Mouse (Mus musculus) T-helper 17 cell (primary cell): ENCODE measurements around the gene Otub2.
"Not testable (repeated sequence)": the region's sequence is repeated elsewhere in the genome, so short reads cannot be mapped to it uniquely, and the experiment has no call there.

ENCODE experiments used
- in situ Hi-C, 2 experiments: fragments of 300-600 bp; cut with MboI, MseI; formaldehyde crosslinking; loops; 1 replicate in 1 of 2; 2 replicates in 1 of 2; pipeline ENCODE4 v1.15.1; 2025; ENCODE audit warnings: high pct_unique_total_duplicates in 2 of 2

The Otub2 gene

GRCm38 (mm10) chr12:103433986-103434731 lies 45.7 kb downstream of the Otub2 start, which contains the start of gene Ifi27:
Ifi27 (plus strand) TSS chr12:103434211.
- in situ Hi-C loops, result loop anchor here in 1 of 2 experiments (5.0 kb wide), 1 partner anchor 58 kb away; no protein-coding TSS in a partner anchor

GRCm38 (mm10) chr12:103434861-103435260 lies 46.4 kb downstream of the Otub2 start:
- in situ Hi-C loops, result loop anchor here in 1 of 2 experiments (5.0 kb wide), 1 partner anchor 57 kb away; no protein-coding TSS in a partner anchor

DNA sequence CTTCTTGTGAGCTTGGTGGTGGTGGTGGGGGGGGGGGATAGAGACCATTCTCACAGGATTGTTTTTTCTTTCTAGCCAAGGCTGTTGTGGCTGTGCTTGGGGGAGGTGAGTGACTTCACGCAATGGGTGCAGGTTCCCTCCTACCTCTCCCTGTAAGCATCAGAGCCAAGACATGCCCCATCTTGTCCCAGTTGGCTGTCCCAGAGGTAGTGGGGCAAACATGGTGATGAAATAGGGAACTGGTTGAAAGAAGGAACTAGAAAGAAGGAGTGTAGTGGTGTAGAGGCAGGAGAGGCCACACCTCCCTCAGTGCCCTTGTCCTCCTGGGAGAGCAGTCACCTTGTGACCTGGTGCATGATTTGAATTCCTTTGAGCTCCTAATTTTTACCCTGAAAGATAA lies 49.1 kb downstream of the Otub2 start:
- in situ Hi-C loops, result no loop called here

- in situ Hi-C loops, result no loop called here
Measured at GRCm38 (mm10) chr12:103443524-103443923, 55.0 kb downstream of the Otub2 start, which contains the start of gene Ifi27l2a. Ifi27l2a (minus strand) TSS chr12:103443680.

GRCm38 (mm10) chr12:103444261-103444660 lies 55.8 kb downstream of the Otub2 start:
- in situ Hi-C loops, result not testable (repeated sequence)

- in situ Hi-C loops, result no loop called here
Measured at GRCm38 (mm10) chr12:103445060-103445459, 56.6 kb downstream of the Otub2 start.

- in situ Hi-C loops, result no loop called here
Measured at GRCm38 (mm10) chr12:103453361-103453760, 64.9 kb downstream of the Otub2 start.
